Mouse (Mus musculus) cerebellum, adult 8-10 months (tissue): ENCODE measurements at regions not wholly inside any gene's neighbourhood (a gene's known extent, or its start where the extent isn't known, plus 50 kb on each side); places are given as distances from the start of the nearest gene placed in this dataset.

Source experiments
- DNase-seq: peaks from one replicate; pipeline ENCODE4 v3.0.0; 2022

- DNase-seq = no peak
Measured at GRCm38 (mm10) chr6:14819798-14820197, 64.7 kb upstream of the Ppp1r3a start.

DNA sequence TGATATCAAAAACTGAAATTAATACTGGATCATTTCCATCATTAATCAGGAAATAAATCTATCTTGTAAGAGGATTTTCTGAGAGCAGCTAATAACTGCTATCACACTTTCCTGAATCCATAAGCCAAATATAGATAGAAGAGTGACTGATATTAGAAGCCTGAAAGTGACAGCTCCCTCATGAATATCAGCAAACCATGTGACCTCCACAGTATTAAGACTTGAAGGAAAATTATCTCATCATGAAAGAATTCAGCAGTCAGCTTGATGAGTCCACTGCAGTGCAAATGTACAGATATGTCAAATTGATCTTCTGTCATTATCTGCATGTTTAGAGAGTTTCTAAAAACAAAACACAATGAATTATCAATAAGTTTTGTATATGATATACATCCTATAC lies 69.7 kb upstream of the Ppp1r3a start:
- no peak for DNase-seq

- DNase-seq = peak; percentile 1
Measured at GRCm38 (mm10) chr6:14838910-14839309, 62.2 kb upstream of the Foxp2 start.
